Mouse (Mus musculus): ENCODE measurements around the gene Ston1.

The Ston1 gene

DNA sequence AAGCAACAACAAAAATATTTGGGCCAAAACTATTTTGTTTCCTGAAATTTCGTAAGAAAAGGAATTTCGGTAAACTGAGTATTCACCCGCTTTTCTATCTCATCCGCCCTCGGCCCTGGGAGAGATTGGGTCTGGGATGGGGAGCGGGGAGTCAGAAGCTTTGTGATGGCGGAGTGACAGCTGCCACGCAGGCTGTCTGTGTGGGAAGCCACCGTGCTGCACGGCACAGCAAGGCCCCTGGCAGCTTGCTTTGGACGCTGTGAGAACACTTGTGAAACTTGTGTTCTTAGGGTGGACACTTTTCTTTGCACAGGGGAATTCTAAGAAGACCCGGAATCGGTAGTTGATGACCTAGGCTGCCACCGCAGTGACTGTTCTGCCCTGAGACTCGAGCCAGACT, 10.1 kb upstream of the Ston1 start:
- in situ Hi-C loops (cut with MseI, MboI): no loop called here

DNA sequence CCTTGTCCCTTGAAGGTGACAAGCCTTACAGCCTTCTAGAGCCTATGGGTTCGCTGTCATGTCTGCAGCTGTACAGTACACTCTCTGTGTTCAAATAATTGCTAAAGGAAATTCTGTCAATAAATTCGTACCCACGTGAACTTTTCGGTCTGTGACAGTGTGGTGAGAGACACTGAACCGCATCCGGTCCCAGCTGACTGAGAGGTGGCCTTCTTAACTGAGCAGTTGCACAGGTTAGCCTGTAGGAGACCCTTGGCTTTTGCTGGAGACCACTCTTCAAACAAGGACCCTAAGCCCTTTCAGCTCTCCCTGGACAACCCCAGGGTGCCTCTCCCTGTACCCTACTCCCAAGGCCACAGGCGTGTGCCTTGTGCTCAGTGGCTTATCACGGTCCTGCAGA, 9.3 kb upstream of the Ston1 start:
- in situ Hi-C loops (cut with MseI, MboI): no loop called here

GRCm38 (mm10) chr17:88590251-88590650, 7.2 kb upstream of the Ston1 start:
- in situ Hi-C loops (cut with MseI, MboI): no loop called here

GRCm38 (mm10) chr17:88595071-88595470, 2.4 kb upstream of the Ston1 start:
- in situ Hi-C loops (cut with MseI, MboI): no loop called here

DNA sequence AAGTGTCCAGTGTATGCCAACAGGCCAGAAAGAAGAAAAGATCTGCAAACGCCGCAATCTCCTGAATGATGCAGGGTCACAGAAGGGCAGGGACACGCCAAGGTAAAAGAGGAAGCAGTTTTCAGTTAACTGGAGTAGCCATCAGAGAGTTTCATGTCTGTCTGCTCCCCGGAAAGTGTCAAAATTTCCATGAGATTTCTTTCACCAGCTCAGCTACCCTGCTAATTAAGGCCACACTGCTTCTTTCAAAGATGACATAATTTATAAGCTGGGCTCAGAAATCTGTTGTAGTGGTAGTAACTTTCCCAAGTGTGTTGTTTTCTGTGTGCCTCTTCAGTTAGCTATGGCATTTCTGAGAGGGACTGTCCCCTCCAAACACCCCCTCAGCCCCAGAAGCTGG, 1.4 kb upstream of the Ston1 start:
- in situ Hi-C loops (cut with MseI, MboI): no loop called here

GRCm38 (mm10) chr17:88596544-88597221, 801 bp upstream of the Ston1 start:
- in situ Hi-C loops (cut with MseI, MboI): no loop called here

- in situ Hi-C loops (cut with MseI, MboI): no loop called here
Observed at GRCm38 (mm10) chr17:88598056-88598420, 554 bp downstream of the Ston1 start.

GRCm38 (mm10) chr17:88598570-88599368, 1.3 kb downstream of the Ston1 start:
- in situ Hi-C loops (cut with MseI, MboI): no loop called here

GRCm38 (mm10) chr17:88600492-88601026, 3.1 kb downstream of the Ston1 start:
- in situ Hi-C loops (cut with MseI, MboI): no loop called here

- in situ Hi-C loops (cut with MseI, MboI): no loop called here
Observed at GRCm38 (mm10) chr17:88603943-88604342, 6.5 kb downstream of the Ston1 start.

GRCm38 (mm10) chr17:88606056-88606455, 8.6 kb downstream of the Ston1 start:
- in situ Hi-C loops (cut with MseI, MboI): no loop called here

DNA sequence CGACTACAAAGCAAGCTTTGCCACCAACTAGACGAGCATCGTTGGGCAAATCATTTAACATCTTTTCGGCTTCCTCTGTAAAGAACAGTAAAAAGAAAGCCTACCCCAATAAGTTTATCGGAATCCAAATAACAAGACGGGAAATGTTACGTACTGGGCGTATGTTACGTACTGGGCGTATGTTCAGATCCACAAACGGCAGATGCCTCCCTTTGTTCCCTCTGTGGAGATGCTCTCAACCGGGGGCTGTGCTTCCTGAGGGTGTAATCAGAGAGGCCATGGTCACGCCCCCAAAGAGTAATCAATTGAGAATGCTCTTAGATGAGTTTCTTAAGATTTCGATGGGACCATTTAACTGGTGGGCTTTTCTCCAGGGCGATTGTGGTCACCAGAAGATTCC, 11.9 kb downstream of the Ston1 start:
- in situ Hi-C loops (cut with MseI, MboI): no loop called here

- in situ Hi-C loops (cut with MseI, MboI): no loop called here
Observed at GRCm38 (mm10) chr17:88611057-88611456, 13.6 kb downstream of the Ston1 start.

GRCm38 (mm10) chr17:88613172-88613571, 15.7 kb downstream of the Ston1 start:
- in situ Hi-C loops (cut with MseI, MboI): no loop called here

- in situ Hi-C loops (cut with MseI, MboI): no loop called here
Observed at GRCm38 (mm10) chr17:88613721-88614120, 16.2 kb downstream of the Ston1 start.

DNA sequence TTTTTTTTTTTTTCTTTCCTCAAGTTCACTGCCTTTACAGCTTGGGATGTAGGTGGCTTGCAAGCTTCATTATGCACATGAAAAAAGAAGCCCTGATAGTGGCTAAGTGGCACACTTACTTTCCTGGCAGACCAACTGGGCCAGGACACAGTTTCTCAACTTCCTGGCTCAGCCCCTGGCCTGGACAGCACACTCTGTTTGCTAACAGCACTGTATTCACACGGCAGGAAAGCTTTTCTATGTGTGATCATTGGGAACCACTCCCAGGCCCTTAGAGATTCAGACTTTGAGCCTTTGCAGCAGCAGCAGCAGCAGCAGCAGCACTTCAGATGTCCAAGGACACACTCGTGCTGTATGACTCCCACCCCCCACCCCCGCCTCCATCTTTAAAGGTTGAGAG, 16.8 kb downstream of the Ston1 start:
- in situ Hi-C loops (cut with MseI, MboI): no loop called here

- in situ Hi-C loops (cut with MseI, MboI): no loop called here
Observed at GRCm38 (mm10) chr17:88614733-88615132, 17.2 kb downstream of the Ston1 start.

DNA sequence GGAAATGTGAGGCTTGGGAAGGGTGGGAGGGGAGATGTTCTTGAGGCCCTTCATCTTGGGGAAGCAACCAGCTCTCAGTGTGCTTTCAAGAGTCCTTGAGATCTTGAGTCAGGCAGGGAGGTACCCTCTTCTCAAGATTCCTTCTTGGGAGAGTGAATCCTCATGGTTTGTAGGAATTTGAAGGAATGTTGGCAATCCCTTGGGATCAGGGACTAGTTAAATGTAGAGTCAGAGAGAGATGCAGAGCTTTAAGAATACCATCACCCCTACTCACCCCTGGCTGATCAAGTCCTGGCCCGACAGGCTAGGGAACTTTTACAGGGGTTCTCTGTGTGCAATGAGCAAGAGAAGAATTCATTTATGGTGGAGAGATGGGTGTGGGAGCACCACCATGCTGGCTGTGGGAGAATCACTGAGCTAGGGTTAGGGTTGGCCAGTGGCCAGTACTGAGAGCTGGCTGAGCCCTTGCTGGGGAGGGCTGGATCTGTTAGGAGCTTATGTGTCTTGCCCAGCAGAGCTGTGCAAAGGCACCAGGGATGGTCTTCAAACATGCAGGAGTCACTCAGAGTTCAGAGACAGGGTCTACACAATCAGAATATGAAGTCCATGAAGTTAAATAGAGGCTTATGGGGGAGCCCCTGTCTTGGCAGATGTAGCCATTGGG, 18.1 kb downstream of the Ston1 start:
- in situ Hi-C loops (cut with MseI, MboI): no loop called here

- in situ Hi-C loops (cut with MseI, MboI): no loop called here
Observed at GRCm38 (mm10) chr17:88620935-88621334, 23.5 kb downstream of the Ston1 start.

DNA sequence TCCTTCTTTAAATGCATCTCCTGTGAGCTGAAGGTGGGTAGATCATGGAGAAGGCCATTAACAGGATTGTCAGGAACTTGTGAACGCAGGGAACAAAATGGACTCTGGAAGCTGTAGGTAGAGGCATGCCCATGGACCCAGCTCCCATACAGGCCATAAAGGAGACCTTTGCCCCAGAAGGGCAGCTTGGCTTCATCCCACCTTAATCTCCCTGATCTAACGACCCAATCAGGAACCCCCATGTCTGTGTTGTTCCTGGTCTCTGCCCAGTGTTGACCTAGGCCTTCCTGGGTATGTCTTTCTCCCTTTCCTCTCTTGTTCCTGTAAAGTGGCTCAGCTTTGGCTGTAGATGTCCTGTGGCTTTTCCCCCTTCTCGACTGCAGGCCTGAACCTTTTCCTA, 23.9 kb downstream of the Ston1 start:
- in situ Hi-C loops (cut with MseI, MboI): no loop called here

DNA sequence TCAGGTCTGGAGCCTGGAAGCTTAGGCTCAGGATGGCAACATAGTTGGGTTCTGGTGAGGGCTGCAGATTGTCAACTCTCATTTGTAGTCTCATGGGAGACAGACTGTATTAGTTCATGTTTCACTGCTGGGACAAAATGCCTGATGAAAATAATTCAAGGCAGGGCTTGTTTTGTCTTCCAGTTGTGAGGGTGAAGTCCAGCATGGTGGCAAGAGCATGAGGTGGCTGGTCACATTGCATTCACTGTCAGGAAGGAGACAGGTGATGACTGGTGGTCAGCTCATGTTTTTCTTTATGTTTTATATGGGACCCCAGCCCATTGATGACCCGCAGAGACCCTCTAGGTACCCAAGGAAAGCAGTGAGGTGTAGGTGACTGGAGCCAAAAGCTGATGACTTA, 25.2 kb downstream of the Ston1 start:
- in situ Hi-C loops (cut with MseI, MboI): no loop called here

DNA sequence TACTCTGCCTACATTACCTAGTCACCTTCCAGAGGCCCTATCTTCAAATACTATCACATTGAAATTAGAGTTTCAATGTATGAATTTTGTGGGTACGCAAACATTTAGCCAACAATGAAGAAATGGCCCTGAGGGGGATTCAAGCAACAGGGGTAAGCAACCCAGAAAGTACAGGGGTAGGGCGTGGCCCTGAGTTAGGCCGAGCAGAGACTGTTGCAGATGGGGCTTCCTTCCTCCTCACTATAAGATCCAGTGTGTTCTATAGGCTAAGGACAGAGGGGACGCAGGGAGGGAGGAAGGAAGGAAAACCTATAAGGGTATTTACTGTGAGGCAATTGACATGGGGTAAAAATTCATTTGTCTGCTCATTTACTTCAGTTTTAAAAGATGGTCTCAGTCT, 26.9 kb downstream of the Ston1 start:
- in situ Hi-C loops (cut with MseI, MboI): no loop called here

GRCm38 (mm10) chr17:88625350-88625749, 27.9 kb downstream of the Ston1 start:
- in situ Hi-C loops (cut with MseI, MboI): no loop called here

Data from mouse trophoblast stem cell (cell line).